Mouse (Mus musculus) limb, embryonic 10.5 days (tissue): ENCODE measurements around the gene Calu. TPM values are rescaled to one million over a fixed set of nuclear protein-coding genes. Genes with fewer than 3 reads are reported as not detected.
"Not testable (repeated sequence)": the region's sequence is repeated elsewhere in the genome, so short reads cannot be mapped to it uniquely, and the experiment has no call there.

ENCODE experiments used
- DNase-seq: peaks from one replicate; pipeline ENCODE4 v3.0.0-alpha.2; 2017; ENCODE audit warnings: low spot score
- H3K27ac ChIP-seq: fragments of 300-500 bp; sonication (generic); 2 replicates; pipeline ENCODE4 v1.5.1; 2016; ENCODE audit warnings: mild to moderate bottlenecking
- H3K27me3 ChIP-seq: fragments of 300-500 bp; sonication (generic); 2 replicates; pipeline ENCODE4 v1.6.1; 2016; ENCODE audit warnings: low read depth, mild to moderate bottlenecking; ENCODE audit not compliant: poor library complexity, severe bottlenecking
- H3K36me3 ChIP-seq: fragments of 300-500 bp; sonication (generic); 2 replicates; pipeline ENCODE4 v1.6.1; 2016; ENCODE audit warnings: mild to moderate bottlenecking, moderate library complexity
- H3K4me1 ChIP-seq: fragments of 300-500 bp; sonication (generic); 2 replicates; pipeline ENCODE4 v1.6.1; 2016
- H3K4me3 ChIP-seq: fragments of 300-500 bp; sonication (generic); 2 replicates; pipeline ENCODE4 v1.5.1; 2016; ENCODE audit warnings: mild to moderate bottlenecking, moderate library complexity
- H3K9me3 ChIP-seq: fragments of 300-500 bp; sonication (generic); replicated peaks from 2 replicates; pipeline ENCODE4 v1.6.1; 2016; ENCODE audit warnings: mild to moderate bottlenecking
- WGBS: fragments of 180-500 bp; shearing (Covaris S2); methylation state at CpG from one replicate; pipeline ENCODE4 v1.1.7; 2016; 5-methylcytosine and 5-hydroxymethylcytosine counted together
- polyA plus RNA-seq: library from polyadenylated mRNA; unstranded; fragments of >200 nt; fragmentation: Nextera tagmentation; extraction: Ambion mirVana; gene quantifications from 2 replicates; pipeline ENCODE4 v1.2.1, GENCODE M21; 2016

Gene Calu
- polyA plus RNA-seq, 1 experiment from 2014 or later, result 268 TPM

DNA sequence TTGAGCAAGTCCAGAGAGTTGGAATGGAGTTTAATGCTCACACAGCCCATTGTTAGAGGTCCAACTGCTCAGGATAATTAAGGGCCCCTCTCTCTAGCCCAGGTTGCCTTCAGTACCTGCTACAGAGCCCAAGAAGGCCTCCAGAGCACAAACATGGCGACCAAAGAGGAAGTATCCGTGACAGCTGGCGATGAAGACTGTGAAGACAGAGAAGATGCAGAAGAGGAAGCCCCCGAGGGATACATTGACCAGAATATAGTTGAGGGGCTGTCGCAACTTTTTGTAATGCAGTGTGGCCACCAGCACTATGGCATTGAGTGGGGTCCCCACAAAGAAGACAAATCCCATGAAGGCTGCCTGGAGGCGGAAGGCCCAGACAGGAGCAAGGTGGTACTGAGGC lies 32.1 kb downstream of the Calu start:
- WGBS, result 93% methylated on average over 6 of the region's 6 CpGs
- Histone ChIP-seq H3K9me3 (no peaks in the 10 kb centered on the region), H3K4me3 (no peak overlapping the region), H3K4me1 (no peaks in the 10 kb centered on the region), H3K27ac (no peak overlapping the region), H3K36me3 (peaks cover 53% of the 10 kb centered on the region), H3K27me3 (no peaks in the 10 kb centered on the region)
- no peak for DNase-seq

DNA sequence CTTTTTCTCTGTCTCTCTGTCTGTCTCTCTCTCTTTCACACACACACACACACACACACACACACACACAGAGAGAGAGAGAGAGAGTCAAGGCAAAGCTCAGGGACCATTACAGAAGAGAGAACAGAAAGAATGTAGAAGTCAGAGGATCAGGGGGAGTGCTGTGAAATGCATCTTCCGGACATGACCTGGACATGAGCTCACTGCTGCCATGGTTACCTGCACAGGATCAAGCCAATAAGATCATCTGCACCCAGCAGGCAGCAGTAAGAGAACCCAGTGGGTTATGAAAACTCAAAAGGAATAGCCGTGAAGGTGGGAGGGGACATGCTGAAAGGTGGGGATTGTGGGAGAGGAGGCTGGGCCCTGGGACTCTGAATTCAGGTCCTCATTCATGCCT lies 34.6 kb downstream of the Calu start:
- DNase-seq, result no peak
- 73% methylated on average over 2 of the region's 2 CpGs for WGBS
- Histone ChIP-seq H3K27me3 (no peaks in the 10 kb centered on the region), H3K4me1 (peaks cover 16% of the 10 kb centered on the region), H3K4me3 (no peak overlapping the region), H3K36me3 (peaks cover 28% of the 10 kb centered on the region), H3K9me3 (no peaks in the 10 kb centered on the region), H3K27ac (no peak overlapping the region)

DNA sequence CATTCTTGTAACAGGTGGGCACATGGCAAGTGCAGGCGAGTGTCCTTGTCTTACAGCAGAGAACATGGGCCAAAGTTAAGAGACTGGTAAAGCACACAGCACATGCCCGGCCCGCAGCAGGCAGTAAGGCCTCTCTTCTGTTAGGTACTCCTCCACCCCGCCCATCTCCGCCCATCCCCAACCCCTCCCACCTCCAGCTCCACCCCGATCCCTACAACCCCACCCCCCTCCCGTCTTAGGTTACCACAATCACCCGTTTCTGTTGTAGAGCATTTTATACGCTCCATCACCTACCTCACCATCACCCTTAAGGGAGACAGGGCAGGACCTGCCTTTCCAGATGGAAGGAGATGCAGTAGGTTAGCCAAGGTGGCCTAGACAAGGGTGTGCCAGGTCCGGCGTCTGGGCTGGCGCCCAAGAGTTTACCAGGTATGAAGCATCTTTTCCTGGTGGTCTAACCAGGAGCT lies 40.2 kb downstream of the Calu start, which contains the start of gene Opn1sw:
Gene Opn1sw (minus strand): TSS at position 417 of the 467 bp plus-strand sequence.
- DNase-seq, result peak; percentile 73
- H3K4me3 ChIP-seq, result peak within 1 kb of the TSS; percentile 51
- H3K4me1 ChIP-seq, result peaks cover 32% of the 10 kb centered on the region
- no peaks in the 10 kb centered on the region for H3K27me3 ChIP-seq
- H3K27ac ChIP-seq, result peak within 1 kb of the TSS; percentile 63
- 3% methylated on average over 12 of the region's 12 CpGs for WGBS
- H3K9me3 ChIP-seq, result no peaks in the 10 kb centered on the region
- no peaks in the 10 kb centered on the region for H3K36me3 ChIP-seq

DNA sequence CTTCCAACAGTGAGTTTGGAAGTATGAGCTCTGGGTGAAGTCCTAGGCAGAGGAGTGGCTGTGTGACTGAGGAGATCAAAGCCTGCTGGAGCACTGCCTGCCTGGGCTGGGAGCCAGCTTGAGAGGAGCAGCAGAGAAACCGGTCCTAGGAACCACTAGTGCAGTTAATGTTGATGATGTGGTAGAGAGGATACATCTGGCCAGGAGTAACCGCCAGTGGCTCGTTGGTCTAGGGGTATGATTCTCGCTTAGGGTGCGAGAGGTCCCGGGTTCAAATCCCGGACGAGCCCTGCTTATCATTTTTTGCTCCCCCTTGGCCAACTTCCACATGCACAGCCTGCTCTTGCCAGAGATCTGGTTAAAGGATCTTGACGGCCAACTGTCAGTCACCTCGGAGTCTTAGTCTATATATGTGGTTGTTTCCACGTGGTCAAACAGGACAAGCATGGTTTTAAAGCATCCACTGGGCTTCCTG lies 40.8 kb downstream of the Calu start:
- H3K27ac ChIP-seq, result peak overlapping the region; percentile 63
- WGBS, result 5% methylated on average over 11 of the region's 11 CpGs
- H3K4me3 ChIP-seq, result peak overlapping the region; percentile 51
- no peaks in the 10 kb centered on the region for H3K9me3 ChIP-seq
- DNase-seq, result peak; percentile 72
- H3K36me3 ChIP-seq, result no peaks in the 10 kb centered on the region
- peaks cover 32% of the 10 kb centered on the region for H3K4me1 ChIP-seq
- peaks cover 4% of the 10 kb centered on the region; the same call in 1 of the 2 replicates for H3K27me3 ChIP-seq

DNA sequence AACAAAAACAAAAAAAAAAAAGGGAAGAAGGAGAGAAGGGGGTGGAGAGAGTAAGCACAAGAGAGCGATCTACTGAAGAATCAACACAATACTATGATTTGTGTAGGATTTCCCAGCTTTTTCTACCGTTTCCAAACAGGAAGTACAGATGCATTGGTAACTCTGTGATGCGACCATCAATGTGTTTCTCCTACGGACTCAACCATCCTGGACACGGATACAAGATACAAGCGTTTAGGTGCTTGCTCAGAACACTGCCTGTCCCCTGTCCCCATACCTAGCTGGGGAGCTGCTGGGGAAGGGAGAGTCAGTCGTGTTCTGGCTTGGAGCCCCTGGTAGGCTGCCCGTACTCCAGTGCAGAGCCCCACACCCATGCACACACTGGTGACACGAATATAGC lies 41.6 kb downstream of the Calu start:
- Histone ChIP-seq H3K27me3 (peaks cover 12% of the 10 kb centered on the region), H3K4me3 (no peak overlapping the region), H3K4me1 (peaks cover 32% of the 10 kb centered on the region), H3K9me3 (no peaks in the 10 kb centered on the region), H3K36me3 (no peaks in the 10 kb centered on the region), H3K27ac (no peak overlapping the region)
- 57% methylated on average over 9 of the region's 9 CpGs for WGBS
- DNase-seq, result no peak

DNA sequence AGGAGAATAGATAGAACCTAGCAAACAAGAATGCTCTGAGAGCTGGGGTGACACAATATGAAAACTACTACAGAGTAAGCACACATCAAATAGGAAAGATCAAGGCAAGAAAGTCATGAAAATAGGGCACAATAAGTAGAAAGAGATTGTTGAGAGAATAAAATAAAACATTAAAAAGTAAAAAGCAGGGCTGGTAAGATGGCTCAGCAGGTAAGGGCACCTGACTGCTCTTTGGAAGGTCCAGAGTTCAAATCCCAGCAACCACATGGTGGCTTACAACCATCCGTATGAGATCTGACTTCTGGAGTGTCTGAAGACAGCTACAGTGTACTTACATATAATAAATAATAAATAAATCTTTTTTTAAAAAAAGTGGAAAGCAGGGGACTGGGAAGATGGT lies 42.6 kb downstream of the Calu start:
- not testable (repeated sequence) for H3K27ac ChIP-seq, H3K4me3 ChIP-seq, H3K36me3 ChIP-seq, DNase-seq, H3K9me3 ChIP-seq
- H3K27me3 ChIP-seq, result peaks cover 23% of the 10 kb centered on the region
- WGBS, result 84% methylated on average over 1 of the region's 1 CpGs
- peaks cover 32% of the 10 kb centered on the region for H3K4me1 ChIP-seq

DNA sequence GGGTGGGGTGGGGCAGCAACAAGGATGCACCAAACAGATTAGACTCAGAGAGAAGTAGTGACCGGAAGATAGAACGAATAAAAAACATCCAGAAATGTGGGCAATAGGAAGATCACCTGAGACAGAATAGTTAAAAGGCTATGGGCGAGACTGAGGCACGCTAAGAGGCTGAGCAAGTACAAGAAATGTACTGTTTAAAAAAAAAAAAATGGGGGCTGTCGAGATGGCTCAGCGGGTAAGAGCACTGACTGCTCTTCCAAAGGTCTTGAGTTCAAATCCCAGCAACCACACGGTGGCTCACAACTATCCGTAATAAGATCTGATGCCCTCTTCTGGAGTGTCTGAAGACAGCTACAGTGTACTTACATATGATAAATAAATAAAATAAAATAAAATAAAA lies 43.4 kb downstream of the Calu start:
- H3K27me3 ChIP-seq, result peaks cover 29% of the 10 kb centered on the region
- not testable (repeated sequence) for H3K27ac ChIP-seq, H3K36me3 ChIP-seq, H3K4me3 ChIP-seq, DNase-seq, H3K9me3 ChIP-seq
- H3K4me1 ChIP-seq, result peaks cover 35% of the 10 kb centered on the region
- WGBS, result 79% methylated on average over 8 of the region's 8 CpGs

DNA sequence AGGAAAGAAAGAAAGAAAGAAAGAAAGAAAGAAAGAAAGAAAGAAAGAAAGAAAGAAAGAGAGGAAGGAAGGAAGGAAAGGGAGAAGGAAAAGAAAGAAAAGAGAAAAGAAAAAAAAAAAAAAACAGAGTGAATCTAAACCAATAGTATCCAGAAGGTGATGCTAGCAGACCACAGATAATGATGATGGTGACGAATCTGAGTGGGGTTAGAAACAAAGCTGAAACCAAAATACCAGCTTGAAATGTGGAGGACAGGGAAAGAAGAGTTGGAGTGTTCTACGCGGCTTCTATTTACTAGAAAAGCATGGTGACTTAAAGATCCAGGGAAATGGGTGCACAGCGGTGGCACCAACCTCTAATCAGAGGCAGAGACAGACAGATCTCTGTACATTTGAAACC lies 43.9 kb downstream of the Calu start:
- H3K9me3 ChIP-seq, result no peaks in the 10 kb centered on the region
- no peak overlapping the region for H3K4me3 ChIP-seq
- no peaks in the 10 kb centered on the region for H3K36me3 ChIP-seq
- no peak for DNase-seq
- no peak overlapping the region for H3K27ac ChIP-seq
- peaks cover 31% of the 10 kb centered on the region for H3K4me1 ChIP-seq
- H3K27me3 ChIP-seq, result peaks cover 29% of the 10 kb centered on the region
- WGBS, result 71% methylated on average over 4 of the region's 4 CpGs

DNA sequence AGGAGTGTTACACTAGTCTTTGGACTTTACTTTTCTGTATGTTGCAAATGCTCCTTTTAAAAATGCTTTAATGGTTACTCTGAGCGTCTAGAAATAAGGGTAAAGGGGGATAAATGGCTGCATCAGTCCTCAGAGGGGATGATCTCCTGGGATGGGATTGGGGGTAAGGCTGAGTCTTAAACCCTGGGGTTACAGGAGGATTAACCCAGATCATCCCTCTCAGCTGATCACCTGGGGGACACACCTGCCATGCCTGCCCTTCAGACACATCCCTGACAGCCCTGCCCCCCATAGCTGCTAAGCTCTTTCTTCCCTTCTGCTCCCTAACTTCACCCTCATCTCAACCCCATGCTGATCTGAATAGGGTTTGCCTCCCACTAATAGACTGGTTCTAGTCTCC lies 46.4 kb downstream of the Calu start:
- no peak overlapping the region for H3K27ac ChIP-seq

DNA sequence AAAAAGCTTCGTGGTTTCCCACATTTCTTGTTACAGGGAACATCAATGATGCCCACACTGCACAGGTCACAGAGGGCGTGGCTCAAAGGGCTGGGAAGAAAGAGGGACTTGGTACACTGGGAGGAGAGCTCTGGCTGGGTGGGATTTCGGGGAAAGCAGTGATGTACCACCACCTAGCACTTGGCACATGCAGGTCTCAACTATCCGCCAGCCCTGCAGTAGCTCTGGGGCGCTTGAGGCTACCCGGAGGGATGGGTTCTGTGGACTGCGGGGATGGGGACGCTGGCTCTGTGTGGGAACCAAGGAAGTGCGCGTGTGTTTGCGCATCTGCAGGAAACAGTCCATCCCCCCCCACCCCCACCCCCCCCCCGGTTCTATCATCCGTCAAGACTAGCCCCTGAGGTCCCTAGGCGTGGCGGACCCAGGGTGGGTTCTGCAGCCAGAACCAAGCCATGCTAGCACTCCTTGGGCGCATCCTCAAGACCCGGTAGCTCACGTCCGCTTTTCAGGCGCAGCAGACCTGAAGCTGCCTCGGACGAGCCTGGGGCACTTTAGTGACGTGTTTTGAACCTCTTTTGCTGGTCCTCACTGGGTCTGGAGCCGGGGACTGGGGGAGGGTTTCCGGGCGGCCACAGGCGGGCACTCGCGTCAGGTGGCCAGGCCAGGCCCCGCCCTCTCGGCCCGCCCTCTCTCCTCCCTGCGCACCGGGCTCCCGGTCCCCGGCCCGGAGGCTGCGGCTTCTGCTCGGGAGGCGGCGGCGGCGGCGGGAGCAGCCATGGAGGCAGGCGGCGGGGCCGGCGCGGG lies 48.2 kb downstream of the Calu start, which contains the start of gene Ccdc136:
Gene Ccdc136 (plus strand): TSS at position 400 of the 804 bp plus-strand sequence.
- Histone ChIP-seq H3K27ac (peak within 1 kb of the TSS; percentile 81), H3K27me3 (peaks cover 38% of the 10 kb centered on the region), H3K4me1 (peaks cover 21% of the 10 kb centered on the region), H3K4me3 (peak within 1 kb of the TSS; percentile 77), H3K9me3 (no peaks in the 10 kb centered on the region), H3K36me3 (peaks cover 12% of the 10 kb centered on the region)
- WGBS, result under 1% methylated on average over 49 of the region's 49 CpGs
- DNase-seq, result peak; percentile 86

More for the DNA sequence above, 46.4 kb downstream of the Calu start:
- DNase-seq, result no peak
- peaks cover 38% of the 10 kb centered on the region for H3K27me3 ChIP-seq
- WGBS, result 57% methylated on average over 1 of the region's 1 CpGs
- H3K4me1 ChIP-seq, result peaks cover 21% of the 10 kb centered on the region
- H3K4me3 ChIP-seq, result no peak overlapping the region
- no peaks in the 10 kb centered on the region for H3K9me3 ChIP-seq
- peaks cover 3% of the 10 kb centered on the region; the same call in 1 of the 2 replicates for H3K36me3 ChIP-seq

DNA sequence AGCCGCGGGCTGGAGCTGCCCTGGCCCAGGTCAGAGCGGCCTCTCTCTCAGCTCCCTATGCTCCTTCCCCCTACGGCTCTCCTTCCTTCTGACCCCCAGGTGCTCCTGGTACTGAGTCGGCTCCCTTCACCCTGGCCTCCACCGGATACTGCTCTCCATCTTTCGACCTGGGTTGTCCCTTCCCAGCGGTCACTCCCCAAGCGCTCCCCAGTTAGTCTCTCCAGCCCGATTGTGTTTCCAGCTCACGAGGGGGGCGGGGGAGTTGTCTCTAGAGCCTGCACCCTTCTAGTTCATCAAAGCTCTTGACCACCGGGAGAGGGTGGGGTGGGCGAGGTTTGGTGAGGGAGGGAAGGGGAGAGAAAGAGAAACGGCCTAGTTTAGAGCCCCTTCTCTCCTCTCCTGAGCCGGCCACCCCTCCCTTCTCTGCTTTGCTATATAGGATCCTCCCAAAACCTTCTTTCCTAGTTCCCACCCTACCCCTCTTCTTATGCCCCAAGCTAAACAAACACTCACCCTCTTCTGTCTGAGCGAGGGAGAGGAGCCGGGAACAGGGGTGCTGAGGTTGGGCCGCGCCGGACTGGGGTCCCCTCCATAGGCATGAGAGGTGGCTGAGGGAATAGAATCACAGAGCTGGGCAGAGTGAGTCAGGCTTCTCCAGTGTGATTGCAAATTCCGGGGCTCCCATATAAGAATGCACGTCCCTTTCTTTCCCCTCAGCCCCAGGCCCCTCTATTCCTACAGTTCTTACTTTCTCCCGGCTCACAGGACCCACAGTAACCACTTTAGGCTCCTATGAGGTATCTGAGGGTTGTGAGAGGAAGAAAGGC lies 49.1 kb downstream of the Calu start:
- Histone ChIP-seq H3K4me3 (peak overlapping the region; percentile 77), H3K27me3 (peaks cover 38% of the 10 kb centered on the region), H3K36me3 (peaks cover 12% of the 10 kb centered on the region), H3K4me1 (peaks cover 21% of the 10 kb centered on the region), H3K27ac (peak overlapping the region; percentile 81), H3K9me3 (no peaks in the 10 kb centered on the region)
- 3% methylated on average over 24 of the region's 24 CpGs for WGBS
- DNase-seq, result peak; percentile 46

DNA sequence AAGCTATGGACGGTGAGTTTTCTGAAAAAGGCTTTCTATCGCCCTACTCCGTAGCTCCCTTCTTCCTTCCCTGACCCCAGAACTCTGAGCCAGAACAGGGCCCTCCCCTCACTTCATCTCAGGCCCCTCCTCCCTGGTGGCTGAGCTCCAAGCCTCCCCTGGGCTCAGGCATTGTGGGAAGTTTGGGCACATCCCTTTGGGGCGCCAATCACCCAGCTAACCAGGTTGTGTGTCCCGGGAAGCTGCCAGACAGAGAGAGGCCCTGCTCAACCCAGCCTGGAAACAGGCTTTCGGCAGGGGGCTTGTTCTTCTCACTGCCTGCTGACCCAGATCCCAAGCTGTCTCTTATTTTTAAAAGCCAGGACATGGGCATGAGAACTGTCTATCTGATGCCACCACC lies 49.7 kb downstream of the Calu start:
- DNase-seq, result no peak
- Histone ChIP-seq H3K9me3 (no peaks in the 10 kb centered on the region), H3K4me1 (peaks cover 22% of the 10 kb centered on the region), H3K27me3 (peaks cover 38% of the 10 kb centered on the region), H3K4me3 (peak overlapping the region; percentile 77), H3K27ac (peak overlapping the region; percentile 81; the same call in 1 of the 2 replicates), H3K36me3 (peaks cover 12% of the 10 kb centered on the region)
- 7% methylated on average over 6 of the region's 6 CpGs for WGBS

DNA sequence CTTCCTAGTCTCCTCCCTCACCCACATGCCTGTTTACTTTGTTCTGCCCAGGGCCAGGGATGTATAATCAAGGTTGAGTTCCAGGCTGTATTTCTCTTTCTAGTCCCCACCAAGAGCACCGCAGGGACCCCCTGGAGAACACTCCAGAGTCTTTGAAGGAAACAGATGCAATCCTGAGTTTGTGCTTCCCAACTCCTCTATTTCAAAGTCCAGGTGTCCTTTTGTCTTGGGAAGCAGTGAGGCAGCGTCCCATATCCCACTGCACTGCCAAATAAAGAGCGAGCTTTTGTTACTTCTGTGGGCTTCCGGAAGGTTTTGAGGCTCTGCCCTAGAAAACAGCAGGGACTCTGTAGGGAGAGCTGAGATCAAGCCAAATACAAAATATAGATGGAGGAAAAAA lies 52.0 kb downstream of the Calu start:
- Histone ChIP-seq H3K9me3 (no peaks in the 10 kb centered on the region), H3K4me1 (peaks cover 27% of the 10 kb centered on the region), H3K27me3 (peaks cover 30% of the 10 kb centered on the region), H3K36me3 (peaks cover 12% of the 10 kb centered on the region), H3K27ac (no peak overlapping the region), H3K4me3 (no peak overlapping the region)
- DNase-seq, result no peak
- WGBS, result 84% methylated on average over 4 of the region's 4 CpGs
